Mouse (Mus musculus): ENCODE measurements around the gene Flot1. TPM values are rescaled to one million over a fixed set of nuclear protein-coding genes. Genes with fewer than 3 reads are reported as not detected.

The Flot1 gene
- 35.9 and 36.1 TPM in 2 replicates for polyA plus RNA-seq (2014; fragmentation: Nextera tagmentation; extraction: Ambion mirVana)

- Histone ChIP-seq H3K36me3 (ENCODE audit: control insufficient read depth, insufficient read depth, low read length) (peaks cover 19% of the 10 kb centered on the region; the same call in 1 of the 2 replicates), H3K9ac (ENCODE audit: low read depth, low read length) (peak within 1 kb of the TSS; percentile 72), H3K4me3 (ENCODE audit: low read length) (peak within 1 kb of the TSS; percentile 56), H3K4me1 (ENCODE audit: control insufficient read depth, insufficient read depth, low read length) (no peaks in the 10 kb centered on the region), H3K27ac (ENCODE audit: low read depth, low read length) (peak within 1 kb of the TSS; percentile 79), H3K9me3 (ENCODE audit: control insufficient read depth, low read length) (no peaks in the 10 kb centered on the region), H3K4me2 (replicated peaks; ENCODE audit: low read depth, low read length) (peak within 1 kb of the TSS; percentile 97), H3K27me3 (ENCODE audit: control insufficient read depth, insufficient read depth, low read length) (no peaks in the 10 kb centered on the region)
- ATAC-seq (ENCODE audit: low FRiP score, low TSS enrichment) = peak; percentile 90
- under 1% methylated on average over 47 of the region's 47 CpGs for WGBS
These were observed at the start of gene Flot1 for GRCm38 (mm10) chr17:35822964-35823937. Flot1 (plus strand) TSS chr17:35823230.

GRCm38 (mm10) chr17:35776811-35777609, 46.0 kb upstream of the Flot1 start:
- no peak overlapping the region for H3K4me3 ChIP-seq (ENCODE audit: low read length)
- H3K4me2 ChIP-seq (replicated peaks; ENCODE audit: low read depth, low read length) = no peak overlapping the region
- H3K9me3 ChIP-seq (ENCODE audit: control insufficient read depth, low read length) = no peaks in the 10 kb centered on the region
- no peak overlapping the region for H3K27ac ChIP-seq (ENCODE audit: low read depth, low read length)
- peaks cover 8% of the 10 kb centered on the region for H3K4me1 ChIP-seq (ENCODE audit: control insufficient read depth, insufficient read depth, low read length)
- 30% methylated on average over 13 of the region's 13 CpGs for WGBS
- H3K36me3 ChIP-seq (ENCODE audit: control insufficient read depth, insufficient read depth, low read length) = no peaks in the 10 kb centered on the region
- H3K27me3 ChIP-seq (ENCODE audit: control insufficient read depth, insufficient read depth, low read length) = no peaks in the 10 kb centered on the region
- ATAC-seq (ENCODE audit: low FRiP score, low TSS enrichment) = peak; percentile 61; the same call in 1 of the 2 replicates
- H3K9ac ChIP-seq (ENCODE audit: low read depth, low read length) = no peak overlapping the region

GRCm38 (mm10) chr17:35778965-35779364, 44.1 kb upstream of the Flot1 start:
- Histone ChIP-seq H3K36me3 (ENCODE audit: control insufficient read depth, insufficient read depth, low read length) (no peaks in the 10 kb centered on the region), H3K4me1 (ENCODE audit: control insufficient read depth, insufficient read depth, low read length) (peaks cover 8% of the 10 kb centered on the region), H3K9me3 (ENCODE audit: control insufficient read depth, low read length) (no peaks in the 10 kb centered on the region), H3K4me3 (ENCODE audit: low read length) (no peak overlapping the region), H3K27ac (ENCODE audit: low read depth, low read length) (no peak overlapping the region), H3K9ac (ENCODE audit: low read depth, low read length) (no peak overlapping the region), H3K27me3 (ENCODE audit: control insufficient read depth, insufficient read depth, low read length) (no peaks in the 10 kb centered on the region), H3K4me2 (replicated peaks; ENCODE audit: low read depth, low read length) (no peak overlapping the region)
- ATAC-seq (ENCODE audit: low FRiP score, low TSS enrichment) = no peak
- WGBS = 73% methylated on average over 6 of the region's 6 CpGs

DNA sequence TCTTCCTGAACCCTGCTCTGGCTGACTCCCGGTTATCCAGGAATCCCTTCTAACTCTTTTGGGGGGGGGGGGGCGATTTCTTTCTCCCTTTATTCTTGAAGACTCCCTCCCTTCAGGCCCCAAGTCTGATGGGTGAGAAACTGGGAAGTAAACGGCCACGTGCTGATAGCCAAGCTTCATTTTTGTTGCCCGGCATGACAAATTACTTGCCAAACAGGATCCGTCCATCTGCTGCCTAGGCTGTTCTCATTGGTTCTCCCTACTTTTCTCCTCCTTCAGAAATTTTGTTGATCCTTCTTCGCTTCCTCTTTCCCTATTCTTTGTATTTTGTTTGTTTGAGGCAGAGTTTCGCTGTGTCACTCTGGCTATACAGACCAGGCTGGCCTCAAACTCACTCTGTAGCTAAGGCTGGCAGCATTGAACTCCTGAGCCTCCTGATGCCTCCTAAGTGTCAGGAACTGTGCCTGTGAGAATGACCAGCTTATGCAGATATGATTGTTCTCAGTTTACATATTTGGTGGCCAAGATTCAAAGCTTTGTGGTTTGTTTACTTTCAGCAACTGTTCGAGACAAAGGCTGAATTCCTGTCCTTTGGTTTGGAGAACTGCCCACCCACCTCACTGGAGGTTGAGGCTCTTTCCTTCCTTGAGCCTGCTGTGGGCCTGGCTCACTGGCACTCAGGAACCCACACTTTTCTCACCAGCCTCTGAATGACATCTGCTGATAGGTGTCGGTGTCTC, 43.4 kb upstream of the Flot1 start:
- Histone ChIP-seq H3K4me3 (ENCODE audit: low read length) (no peak overlapping the region), H3K4me2 (replicated peaks; ENCODE audit: low read depth, low read length) (no peak overlapping the region), H3K4me1 (ENCODE audit: control insufficient read depth, insufficient read depth, low read length) (peaks cover 8% of the 10 kb centered on the region), H3K27ac (ENCODE audit: low read depth, low read length) (no peak overlapping the region), H3K27me3 (ENCODE audit: control insufficient read depth, insufficient read depth, low read length) (no peaks in the 10 kb centered on the region), H3K9me3 (ENCODE audit: control insufficient read depth, low read length) (no peaks in the 10 kb centered on the region), H3K9ac (ENCODE audit: low read depth, low read length) (no peak overlapping the region), H3K36me3 (ENCODE audit: control insufficient read depth, insufficient read depth, low read length) (no peaks in the 10 kb centered on the region)
- 71% methylated on average over 10 of the region's 10 CpGs for WGBS
- no peak for ATAC-seq (ENCODE audit: low FRiP score, low TSS enrichment)

DNA sequence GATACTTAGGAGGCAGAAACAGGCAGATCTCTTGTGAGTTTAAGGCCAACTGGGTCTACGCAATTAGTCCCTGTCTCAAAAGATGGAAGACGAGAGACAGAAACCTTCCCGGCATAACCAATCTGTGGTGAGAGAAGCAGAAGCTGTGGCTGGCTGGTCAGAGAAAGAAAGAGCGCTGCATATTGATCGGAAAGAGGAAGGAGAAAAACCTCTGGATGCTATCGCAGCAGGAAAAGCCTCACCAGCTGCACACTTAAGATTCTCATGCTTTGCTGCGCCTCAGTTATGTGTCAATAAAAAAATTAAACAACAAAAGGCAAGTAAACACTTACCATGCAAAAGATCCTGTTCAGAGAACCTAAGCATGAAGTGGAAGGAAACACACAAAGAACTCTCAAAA, 42.7 kb upstream of the Flot1 start:
- Histone ChIP-seq H3K4me1 (ENCODE audit: control insufficient read depth, insufficient read depth, low read length) (peaks cover 8% of the 10 kb centered on the region), H3K27ac (ENCODE audit: low read depth, low read length) (no peak overlapping the region), H3K36me3 (ENCODE audit: control insufficient read depth, insufficient read depth, low read length) (no peaks in the 10 kb centered on the region), H3K9me3 (ENCODE audit: control insufficient read depth, low read length) (no peaks in the 10 kb centered on the region), H3K4me3 (ENCODE audit: low read length) (no peak overlapping the region), H3K4me2 (replicated peaks; ENCODE audit: low read depth, low read length) (no peak overlapping the region), H3K27me3 (ENCODE audit: control insufficient read depth, insufficient read depth, low read length) (no peaks in the 10 kb centered on the region), H3K9ac (ENCODE audit: low read depth, low read length) (no peak overlapping the region)
- ATAC-seq (ENCODE audit: low FRiP score, low TSS enrichment) = no peak
- WGBS = 92% methylated on average over 7 of the region's 7 CpGs

GRCm38 (mm10) chr17:35782398-35782797, 40.6 kb upstream of the Flot1 start:
- WGBS = 81% methylated on average over 2 of the region's 2 CpGs
- peaks cover 3% of the 10 kb centered on the region for H3K4me1 ChIP-seq (ENCODE audit: control insufficient read depth, insufficient read depth, low read length)
- H3K27ac ChIP-seq (ENCODE audit: low read depth, low read length) = no peak overlapping the region
- H3K9ac ChIP-seq (ENCODE audit: low read depth, low read length) = no peak overlapping the region
- no peaks in the 10 kb centered on the region for H3K27me3 ChIP-seq (ENCODE audit: control insufficient read depth, insufficient read depth, low read length)
- no peaks in the 10 kb centered on the region for H3K36me3 ChIP-seq (ENCODE audit: control insufficient read depth, insufficient read depth, low read length)
- H3K4me2 ChIP-seq (replicated peaks; ENCODE audit: low read depth, low read length) = no peak overlapping the region
- no peak for ATAC-seq (ENCODE audit: low FRiP score, low TSS enrichment)
- H3K9me3 ChIP-seq (ENCODE audit: control insufficient read depth, low read length) = no peaks in the 10 kb centered on the region
- H3K4me3 ChIP-seq (ENCODE audit: low read length) = no peak overlapping the region

GRCm38 (mm10) chr17:35782924-35783323, 40.1 kb upstream of the Flot1 start:
- Histone ChIP-seq H3K36me3 (ENCODE audit: control insufficient read depth, insufficient read depth, low read length) (no peaks in the 10 kb centered on the region), H3K4me3 (ENCODE audit: low read length) (no peak overlapping the region), H3K4me2 (replicated peaks; ENCODE audit: low read depth, low read length) (no peak overlapping the region), H3K9ac (ENCODE audit: low read depth, low read length) (no peak overlapping the region), H3K4me1 (ENCODE audit: control insufficient read depth, insufficient read depth, low read length) (no peaks in the 10 kb centered on the region), H3K9me3 (ENCODE audit: control insufficient read depth, low read length) (no peaks in the 10 kb centered on the region), H3K27me3 (ENCODE audit: control insufficient read depth, insufficient read depth, low read length) (no peaks in the 10 kb centered on the region), H3K27ac (ENCODE audit: low read depth, low read length) (no peak overlapping the region)
- 79% methylated on average over 5 of the region's 5 CpGs for WGBS
- ATAC-seq (ENCODE audit: low FRiP score, low TSS enrichment) = no peak

GRCm38 (mm10) chr17:35783944-35784343, 39.1 kb upstream of the Flot1 start:
- Histone ChIP-seq H3K4me2 (replicated peaks; ENCODE audit: low read depth, low read length) (no peak overlapping the region), H3K4me1 (ENCODE audit: control insufficient read depth, insufficient read depth, low read length) (no peaks in the 10 kb centered on the region), H3K27ac (ENCODE audit: low read depth, low read length) (no peak overlapping the region), H3K36me3 (ENCODE audit: control insufficient read depth, insufficient read depth, low read length) (no peaks in the 10 kb centered on the region), H3K9me3 (ENCODE audit: control insufficient read depth, low read length) (no peaks in the 10 kb centered on the region), H3K27me3 (ENCODE audit: control insufficient read depth, insufficient read depth, low read length) (no peaks in the 10 kb centered on the region), H3K9ac (ENCODE audit: low read depth, low read length) (no peak overlapping the region), H3K4me3 (ENCODE audit: low read length) (no peak overlapping the region)
- WGBS = 83% methylated on average over 6 of the region's 6 CpGs
- no peak for ATAC-seq (ENCODE audit: low FRiP score, low TSS enrichment)
